Mouse (Mus musculus) liver, embryonic 12.5 days (tissue): ENCODE data around the gene Psmg4. TPM values are rescaled to one million over a fixed set of nuclear protein-coding genes. Genes with fewer than 3 reads are reported as not detected.

Source experiments
- ATAC-seq: fragments of 200-750 bp; cut with Nextera tagmentation; 2 replicates; pipeline ENCODE4 v1.8.0; 2017; ENCODE audit warnings: moderate number of reproducible peaks, mild to moderate bottlenecking, moderate library complexity
- H3K27ac ChIP-seq: fragments of 300-500 bp; sonication (generic); 2 replicates; pipeline ENCODE4 v1.5.1; 2016; ENCODE audit warnings: mild to moderate bottlenecking
- H3K27me3 ChIP-seq: fragments of 300-500 bp; sonication (generic); replicated peaks from 2 replicates; pipeline ENCODE4 v1.6.1; 2016; ENCODE audit warnings: mild to moderate bottlenecking, moderate library complexity
- H3K36me3 ChIP-seq: fragments of 300-500 bp; sonication (generic); 2 replicates; pipeline ENCODE4 v1.6.1; 2016; ENCODE audit warnings: mild to moderate bottlenecking, moderate library complexity
- H3K4me1 ChIP-seq: fragments of 300-500 bp; sonication (generic); 2 replicates; pipeline ENCODE4 v1.6.1; 2016
- H3K4me2 ChIP-seq: fragments of 300-500 bp; sonication (generic); 2 replicates; pipeline ENCODE4 v1.6.1; 2016; ENCODE audit warnings: mild to moderate bottlenecking, moderate library complexity
- H3K4me3 ChIP-seq: fragments of 300-500 bp; sonication (generic); 2 replicates; pipeline ENCODE4 v1.5.1; 2016; ENCODE audit warnings: mild to moderate bottlenecking, moderate library complexity
- H3K9ac ChIP-seq: fragments of 300-500 bp; sonication (generic); 2 replicates; pipeline ENCODE4 v1.6.1; 2016; ENCODE audit warnings: mild to moderate bottlenecking, moderate library complexity
- H3K9me3 ChIP-seq: fragments of 300-500 bp; sonication (generic); replicated peaks from 2 replicates; pipeline ENCODE4 v1.6.1; 2016; ENCODE audit warnings: mild to moderate bottlenecking, moderate library complexity
- WGBS: fragments of 180-500 bp; shearing (Covaris S2); methylation state at CpG from one replicate; pipeline ENCODE4 v1.1.7; 2016; ENCODE audit not compliant: insufficient replicate concordance; 5-methylcytosine and 5-hydroxymethylcytosine counted together
- polyA plus RNA-seq: library from polyadenylated mRNA; unstranded; fragments of >200 nt; fragmentation: Nextera tagmentation; extraction: Ambion mirVana; gene quantifications from 2 replicates; pipeline ENCODE4 v1.2.1, GENCODE M21; 2016

Psmg4 gene
- polyA plus RNA-seq, 1 experiment from 2014 or later, result 60.4 TPM

GRCm38 (mm10) chr13:34174025-34174424 is 11.3 kb downstream of the Psmg4 start:
- Histone ChIP-seq H3K4me3 (no peak overlapping the region), H3K27me3 (no peaks in the 10 kb centered on the region), H3K36me3 (peaks cover 11% of the 10 kb centered on the region), H3K4me1 (no peaks in the 10 kb centered on the region), H3K9ac (no peak overlapping the region), H3K9me3 (no peaks in the 10 kb centered on the region), H3K27ac (no peak overlapping the region), H3K4me2 (no peak overlapping the region)
- no peak for ATAC-seq
- 81% methylated on average over 6 of the region's 6 CpGs for WGBS

GRCm38 (mm10) chr13:34181624-34182023 is 18.9 kb downstream of the Psmg4 start:
- Histone ChIP-seq H3K4me2 (no peak overlapping the region), H3K4me1 (no peaks in the 10 kb centered on the region), H3K9me3 (no peaks in the 10 kb centered on the region), H3K27ac (no peak overlapping the region), H3K9ac (no peak overlapping the region), H3K4me3 (no peak overlapping the region), H3K36me3 (peaks cover 83% of the 10 kb centered on the region), H3K27me3 (no peaks in the 10 kb centered on the region)
- 81% methylated on average over 5 of the region's 5 CpGs for WGBS
- no peak for ATAC-seq

GRCm38 (mm10) chr13:34185371-34185770 is 22.6 kb downstream of the Psmg4 start:
- Histone ChIP-seq H3K36me3 (peaks cover 100% of the 10 kb centered on the region), H3K4me3 (no peak overlapping the region), H3K27me3 (no peaks in the 10 kb centered on the region), H3K27ac (no peak overlapping the region), H3K4me1 (no peaks in the 10 kb centered on the region), H3K4me2 (no peak overlapping the region), H3K9me3 (no peaks in the 10 kb centered on the region), H3K9ac (no peak overlapping the region)
- 78% methylated on average over 2 of the region's 2 CpGs for WGBS
- no peak for ATAC-seq

GRCm38 (mm10) chr13:34187571-34187970 is 24.8 kb downstream of the Psmg4 start:
- no peak; the same call in 1 of the 2 replicates for ATAC-seq
- Histone ChIP-seq H3K9ac (no peak overlapping the region), H3K4me3 (no peak overlapping the region), H3K27ac (no peak overlapping the region), H3K4me1 (0 out of 2 replicates have a peak, but pooled peaks cover under 1% of the 10 kb centered on the region), H3K27me3 (no peaks in the 10 kb centered on the region), H3K9me3 (no peaks in the 10 kb centered on the region), H3K36me3 (peaks cover 100% of the 10 kb centered on the region), H3K4me2 (no peak overlapping the region)
- 19% methylated on average over 5 of the region's 5 CpGs for WGBS

GRCm38 (mm10) chr13:34192414-34193191 is 29.8 kb downstream of the Psmg4 start:
- peak; percentile 41; the same call in 1 of the 2 replicates for ATAC-seq
- H3K4me3 ChIP-seq, result no peak overlapping the region
- 71% methylated on average over 8 of the region's 8 CpGs for WGBS

GRCm38 (mm10) chr13:34193384-34193783 is 30.6 kb downstream of the Psmg4 start:
- peaks cover 100% of the 10 kb centered on the region for H3K36me3 ChIP-seq
- no peak for ATAC-seq
- no peaks in the 10 kb centered on the region for H3K9me3 ChIP-seq
- H3K4me1 ChIP-seq, result peaks cover 7% of the 10 kb centered on the region; the same call in 1 of the 2 replicates
- 73% methylated on average over 8 of the region's 8 CpGs for WGBS
- H3K27me3 ChIP-seq, result no peaks in the 10 kb centered on the region
- H3K4me2 ChIP-seq, result no peak overlapping the region
- no peak overlapping the region for H3K4me3 ChIP-seq
- H3K27ac ChIP-seq, result no peak overlapping the region
- H3K9ac ChIP-seq, result no peak overlapping the region

More at GRCm38 (mm10) chr13:34192414-34193191, 29.8 kb downstream of the Psmg4 start:
- peaks cover 7% of the 10 kb centered on the region; the same call in 1 of the 2 replicates for H3K4me1 ChIP-seq
- H3K27me3 ChIP-seq, result no peaks in the 10 kb centered on the region
- H3K9me3 ChIP-seq, result no peaks in the 10 kb centered on the region
- H3K27ac ChIP-seq, result no peak overlapping the region
- H3K9ac ChIP-seq, result no peak overlapping the region
- peaks cover 100% of the 10 kb centered on the region for H3K36me3 ChIP-seq
- no peak overlapping the region for H3K4me2 ChIP-seq

GRCm38 (mm10) chr13:34195676-34196075 is 32.9 kb downstream of the Psmg4 start:
- Histone ChIP-seq H3K9ac (no peak overlapping the region), H3K4me3 (no peak overlapping the region)
- no peak for ATAC-seq

GRCm38 (mm10) chr13:34205216-34205615 is 42.5 kb downstream of the Psmg4 start:
- no peaks in the 10 kb centered on the region for H3K9me3 ChIP-seq
- H3K4me3 ChIP-seq, result no peak overlapping the region
- H3K36me3 ChIP-seq, result peaks cover 80% of the 10 kb centered on the region
- H3K27ac ChIP-seq, result no peak overlapping the region
- H3K4me2 ChIP-seq, result no peak overlapping the region
- H3K27me3 ChIP-seq, result no peaks in the 10 kb centered on the region
- WGBS, result 83% methylated on average over 3 of the region's 3 CpGs
- H3K4me1 ChIP-seq, result no peaks in the 10 kb centered on the region
- H3K9ac ChIP-seq, result no peak overlapping the region
- ATAC-seq, result no peak

More at GRCm38 (mm10) chr13:34195676-34196075, 32.9 kb downstream of the Psmg4 start:
- WGBS, result 72% methylated on average over 1 of the region's 1 CpGs
- Histone ChIP-seq H3K27me3 (no peaks in the 10 kb centered on the region), H3K27ac (no peak overlapping the region), H3K4me2 (no peak overlapping the region), H3K36me3 (peaks cover 99% of the 10 kb centered on the region), H3K9me3 (no peaks in the 10 kb centered on the region), H3K4me1 (peaks cover 7% of the 10 kb centered on the region; the same call in 1 of the 2 replicates)

- H3K9ac ChIP-seq, result no peak overlapping the region
- H3K4me1 ChIP-seq, result no peaks in the 10 kb centered on the region
- H3K4me2 ChIP-seq, result no peak overlapping the region
- H3K36me3 ChIP-seq, result peaks cover 78% of the 10 kb centered on the region
- ATAC-seq, result no peak
- 78% methylated on average over 6 of the region's 6 CpGs for WGBS
- H3K9me3 ChIP-seq, result no peaks in the 10 kb centered on the region
- H3K27ac ChIP-seq, result no peak overlapping the region
- no peaks in the 10 kb centered on the region for H3K27me3 ChIP-seq
- no peak overlapping the region for H3K4me3 ChIP-seq
These were observed 45.1 kb downstream of the Psmg4 start for GRCm38 (mm10) chr13:34207714-34208470.

GRCm38 (mm10) chr13:34211261-34211775 is 48.6 kb downstream of the Psmg4 start:
- ATAC-seq, result no peak
- Histone ChIP-seq H3K9me3 (no peaks in the 10 kb centered on the region), H3K27ac (no peak overlapping the region), H3K4me3 (no peak overlapping the region), H3K27me3 (no peaks in the 10 kb centered on the region), H3K9ac (no peak overlapping the region), H3K4me1 (no peaks in the 10 kb centered on the region), H3K4me2 (no peak overlapping the region), H3K36me3 (peaks cover 78% of the 10 kb centered on the region)
- 67% methylated on average over 4 of the region's 4 CpGs for WGBS

- 77% methylated on average over 10 of the region's 10 CpGs for WGBS
- Histone ChIP-seq H3K9me3 (no peaks in the 10 kb centered on the region), H3K27ac (no peak overlapping the region), H3K4me3 (no peak overlapping the region), H3K9ac (no peak overlapping the region), H3K27me3 (no peaks in the 10 kb centered on the region), H3K36me3 (peaks cover 85% of the 10 kb centered on the region), H3K4me1 (no peaks in the 10 kb centered on the region), H3K4me2 (no peak overlapping the region)
- ATAC-seq, result no peak
These were observed 50.0 kb downstream of the Psmg4 start for GRCm38 (mm10) chr13:34212735-34213212.

GRCm38 (mm10) chr13:34214855-34215254 is 52.1 kb downstream of the Psmg4 start:
- Histone ChIP-seq H3K27me3 (no peaks in the 10 kb centered on the region), H3K4me3 (no peak overlapping the region), H3K4me1 (peaks cover 3% of the 10 kb centered on the region; the same call in 1 of the 2 replicates), H3K36me3 (peaks cover 93% of the 10 kb centered on the region), H3K4me2 (no peak overlapping the region), H3K27ac (no peak overlapping the region), H3K9me3 (no peaks in the 10 kb centered on the region), H3K9ac (no peak overlapping the region)
- WGBS, result 92% methylated on average over 3 of the region's 3 CpGs
- ATAC-seq, result no peak
